Mouse (Mus musculus) cerebellum, adult 2 months (tissue): ENCODE results near the gene Shc1.

Source experiments
- CTCF ChIP-seq: fragments of 200-500 bp; IDR thresholded peaks from 2 replicates; pipeline ENCODE4 v1.5.1; 2011; ENCODE audit warnings: low read depth, mild to moderate bottlenecking, control low read depth, low read length, moderate library complexity, borderline replicate concordance; ENCODE audit not compliant: insufficient read depth
- POLR2A ChIP-seq: fragments of 200-500 bp; IDR thresholded peaks from 2 replicates; pipeline ENCODE4 v1.6.1; 2011; ENCODE audit warnings: low read length, control low read depth, borderline replicate concordance; ENCODE audit not compliant: insufficient read depth

DNA sequence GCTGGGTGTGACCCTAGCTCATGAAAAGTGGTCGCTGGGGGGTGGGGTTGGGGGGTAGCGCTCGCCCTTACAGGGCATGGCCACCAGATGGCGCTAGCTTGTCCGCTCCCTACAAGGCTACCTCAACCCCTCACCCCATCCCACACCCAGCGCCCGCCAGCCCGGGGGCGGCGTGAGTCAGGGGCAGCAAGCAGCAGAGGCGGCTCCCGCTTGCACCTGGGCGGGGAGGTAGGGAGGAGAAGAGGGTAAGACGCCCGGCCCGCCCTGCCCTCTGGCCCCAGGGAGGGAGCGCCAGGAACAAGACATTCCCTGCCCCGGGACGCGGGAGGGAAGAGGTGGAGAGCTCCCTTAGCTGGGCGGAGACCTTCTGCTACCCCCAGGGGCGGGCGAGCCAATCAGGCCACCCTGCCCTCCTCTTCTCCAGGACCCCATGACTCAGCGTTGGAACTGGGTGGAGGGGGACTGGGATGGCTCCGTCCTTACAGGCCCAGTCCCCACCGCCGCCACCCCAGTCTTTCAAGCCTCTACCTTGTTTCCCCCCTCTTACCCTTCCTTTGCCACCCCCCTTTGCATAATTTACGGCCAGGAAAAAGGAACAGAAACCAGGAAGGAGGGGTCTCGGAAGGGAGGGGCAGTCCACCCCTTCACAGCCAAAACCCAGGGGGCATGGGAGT, 39.7 kb upstream of the Shc1 start:
- TF ChIP-seq CTCF (peak; percentile 88), POLR2A (no peak)
